Mouse (Mus musculus) small intestine, adult 2 months (tissue): ENCODE measurements around the gene Ak1. TPM values are rescaled to one million over a fixed set of nuclear protein-coding genes. Genes with fewer than 3 reads are reported as not detected.

Experiments
- H3K27ac ChIP-seq: fragments of 200-500 bp; 2 replicates; pipeline ENCODE4 v1.5.1; 2012; ENCODE audit warnings: low read depth, low read length, control low read depth, inconsistent platforms; ENCODE audit not compliant: insufficient read depth
- H3K27me3 ChIP-seq: fragments of 200-500 bp; 2 replicates; pipeline ENCODE4 v1.6.1; 2012; ENCODE audit warnings: mild to moderate bottlenecking, moderate library complexity, low read length, inconsistent platforms; ENCODE audit not compliant: control insufficient read depth, insufficient read depth
- H3K36me3 ChIP-seq: fragments of 200-500 bp; 2 replicates; pipeline ENCODE4 v1.6.1; 2012; ENCODE audit warnings: mild to moderate bottlenecking, low read length, control low read depth, inconsistent platforms; ENCODE audit not compliant: control insufficient read depth, insufficient read depth
- H3K4me1 ChIP-seq: fragments of 200-500 bp; 2 replicates; pipeline ENCODE4 v1.6.1; 2012; ENCODE audit warnings: low read length, inconsistent platforms, mixed read lengths; ENCODE audit not compliant: control insufficient read depth, insufficient read depth, insufficient read length
- H3K4me3 ChIP-seq: fragments of 200-500 bp; 2 replicates; pipeline ENCODE4 v1.5.1; 2012; ENCODE audit warnings: low read depth, mild to moderate bottlenecking, control low read depth, inconsistent platforms, low read length, moderate library complexity
- CTCF ChIP-seq: fragments of 200-500 bp; IDR thresholded peaks from 2 replicates; pipeline ENCODE4 v1.5.1; 2012; ENCODE audit warnings: low read depth, mild to moderate bottlenecking, control low read depth, inconsistent platforms, low read length, moderate library complexity, mixed read lengths; ENCODE audit not compliant: insufficient replicate concordance, insufficient read length; ENCODE audit errors: extremely low read depth
- POLR2A ChIP-seq: fragments of 200-500 bp; IDR thresholded peaks from 2 replicates; pipeline ENCODE4 v1.6.1; 2012; ENCODE audit warnings: low read depth, mild to moderate bottlenecking, control low read depth, inconsistent platforms, low read length, moderate library complexity
- WGBS: fragments of 180-500 bp; shearing (Covaris S2); methylation state at CpG from one replicate; pipeline ENCODE4 v1.1.7; 2018; 5-methylcytosine and 5-hydroxymethylcytosine counted together
- polyA plus RNA-seq: library from polyadenylated mRNA; depleted of rRNA; stranded (reverse); fragments of >200 nt; gene quantifications from 2 replicates; pipeline ENCODE4 v1.2.3, GENCODE M21; 2012

Ak1 gene
- polyA plus RNA-seq, 1 experiment: 3.4 TPM

DNA sequence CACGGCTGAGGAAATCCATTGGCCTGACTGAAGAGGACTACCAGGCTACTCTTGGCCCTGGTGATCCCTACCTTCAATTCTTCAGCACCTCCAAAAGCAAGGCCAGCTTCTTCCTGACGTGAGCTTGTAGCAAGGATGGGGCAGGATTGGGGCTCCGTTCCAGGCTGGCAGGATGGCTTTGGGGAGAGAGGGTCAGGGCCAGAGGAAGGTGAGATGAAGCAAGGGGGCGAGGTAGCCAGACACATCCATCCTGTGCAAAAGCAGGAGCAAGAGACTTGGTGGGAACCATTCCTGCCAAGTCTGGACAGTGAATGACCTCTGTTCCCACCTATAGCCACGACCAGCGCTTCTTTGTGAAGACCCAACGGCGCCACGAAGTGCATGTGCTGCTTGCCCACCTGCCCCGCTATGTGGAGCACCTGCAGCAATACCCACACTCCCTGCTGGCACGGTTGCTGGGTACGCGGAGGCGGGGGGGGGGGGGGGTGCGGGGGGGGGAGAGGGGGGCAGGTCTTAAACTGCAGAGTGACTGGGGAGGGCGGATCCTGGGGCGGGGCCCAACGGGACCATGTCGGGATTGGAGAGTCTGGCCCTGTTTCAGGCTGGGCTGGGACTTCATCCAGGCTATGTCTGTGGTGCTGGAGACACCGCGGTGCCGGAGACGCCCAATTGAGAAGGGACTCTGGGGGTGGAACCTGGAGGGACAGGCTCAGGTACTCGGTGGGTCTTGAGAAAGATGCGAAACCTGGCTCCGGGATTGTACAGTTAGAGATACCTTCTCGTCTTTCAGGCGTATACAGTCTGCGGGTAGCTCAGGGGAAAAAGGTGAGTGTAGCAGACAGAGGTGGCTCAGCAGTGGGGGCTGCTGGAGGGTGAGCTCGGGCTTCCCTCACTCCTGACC, 43.2 kb upstream of the Ak1 start:
- WGBS: 37% methylated on average over 28 of the region's 30 CpGs
- Histone ChIP-seq H3K36me3 (no peaks in the 10 kb centered on the region), H3K27ac (no peak overlapping the region), H3K27me3 (peaks cover 3% of the 10 kb centered on the region; the same call in 1 of the 2 replicates), H3K4me1 (peaks cover 9% of the 10 kb centered on the region), H3K4me3 (no peak overlapping the region)
- TF ChIP-seq POLR2A (no peak), CTCF (no peak)

DNA sequence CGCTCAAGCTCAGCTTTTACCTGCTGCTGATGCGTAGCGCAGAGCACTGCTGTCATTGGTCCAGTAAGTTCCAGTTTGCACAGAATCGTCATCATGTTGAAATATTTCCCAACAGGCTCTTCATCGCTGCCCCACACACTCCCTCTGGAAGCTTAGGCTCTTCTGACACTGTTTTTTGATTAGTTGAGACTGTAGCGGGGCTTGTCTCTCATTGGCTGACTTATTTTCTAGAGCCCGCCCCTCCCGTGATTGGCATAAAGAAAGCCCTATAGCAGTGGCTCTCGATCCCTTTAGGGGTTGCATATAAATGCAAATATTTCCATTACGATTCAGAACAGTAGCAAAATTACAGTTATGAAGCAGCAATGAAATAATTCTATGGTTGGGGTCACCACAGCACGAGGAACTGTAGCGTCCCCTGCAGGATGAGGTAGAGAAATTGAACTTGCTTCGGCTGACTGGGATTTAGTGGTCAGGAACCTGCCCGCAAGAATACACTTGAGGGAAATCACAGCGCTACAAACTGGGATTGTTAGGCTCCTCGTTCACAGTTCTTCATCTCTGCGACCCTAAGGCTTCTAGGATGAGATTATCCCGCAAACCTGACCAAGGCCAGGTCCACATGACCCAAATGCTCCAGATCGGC, 40.0 kb upstream of the Ak1 start:
- peaks cover 3% of the 10 kb centered on the region for H3K4me1 ChIP-seq
- no peak overlapping the region for H3K27ac ChIP-seq
- H3K27me3 ChIP-seq: peaks cover 3% of the 10 kb centered on the region; the same call in 1 of the 2 replicates
- 53% methylated on average over 19 of the region's 19 CpGs for WGBS
- no peak for TF ChIP-seq CTCF
- TF ChIP-seq POLR2A: no peak
- H3K36me3 ChIP-seq: no peaks in the 10 kb centered on the region
- no peak overlapping the region for H3K4me3 ChIP-seq

DNA sequence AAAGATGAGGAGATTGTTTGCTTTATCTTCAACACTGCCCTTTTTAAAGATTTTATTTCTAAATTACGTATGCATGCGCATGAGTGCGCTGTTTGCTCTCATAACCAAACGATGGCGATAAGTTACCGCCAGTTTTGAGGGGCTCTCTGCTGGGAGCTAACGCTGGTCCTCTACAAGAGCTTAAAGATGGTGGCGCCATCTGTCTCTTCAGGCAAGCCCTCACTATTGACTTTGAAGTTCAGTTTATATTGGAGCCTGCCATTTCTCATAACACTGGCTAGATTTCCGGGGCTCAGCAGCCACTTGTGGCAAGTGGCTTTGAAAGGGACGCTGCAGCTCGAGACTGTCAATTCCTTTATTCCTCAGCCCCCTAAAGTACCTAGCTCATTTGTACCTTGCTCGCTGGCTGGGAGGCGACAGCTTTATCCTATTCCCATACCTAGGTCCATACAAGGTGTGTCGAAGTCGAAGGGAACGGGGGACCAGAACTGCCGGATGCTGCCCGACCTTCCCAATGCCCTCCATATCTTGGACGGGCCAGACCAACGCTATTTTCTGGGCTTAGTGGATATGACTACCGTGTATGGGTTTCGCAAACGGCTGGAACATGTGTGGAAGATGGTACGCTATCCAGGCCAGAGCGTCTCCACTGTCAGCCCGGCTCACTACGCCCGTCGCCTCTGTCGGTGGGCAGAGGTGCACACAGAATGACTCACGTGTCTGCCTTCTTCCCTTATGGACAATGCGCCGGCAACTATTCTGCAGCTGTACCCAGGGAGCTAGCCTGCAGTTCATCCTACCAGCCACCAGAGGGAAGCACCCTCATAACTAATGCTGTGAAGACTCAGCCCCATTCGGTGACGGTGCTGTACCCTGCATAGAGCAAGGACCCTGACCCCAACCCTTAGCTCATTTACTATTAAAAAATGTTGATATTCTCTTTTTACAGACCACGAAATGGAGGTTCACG, 38.4 kb upstream of the Ak1 start:
- H3K4me3 ChIP-seq: peak overlapping the region; percentile 23; the same call in 1 of the 2 replicates
- TF ChIP-seq POLR2A (no peak; the same call in 1 of the 2 replicates), CTCF (peak; percentile 87; the same call in 1 of the 2 replicates)
- H3K4me1 ChIP-seq: peaks cover 9% of the 10 kb centered on the region
- peaks cover 3% of the 10 kb centered on the region; the same call in 1 of the 2 replicates for H3K27me3 ChIP-seq
- no peaks in the 10 kb centered on the region for H3K36me3 ChIP-seq
- no peak overlapping the region for H3K27ac ChIP-seq
- WGBS: 15% methylated on average over 37 of the region's 37 CpGs

DNA sequence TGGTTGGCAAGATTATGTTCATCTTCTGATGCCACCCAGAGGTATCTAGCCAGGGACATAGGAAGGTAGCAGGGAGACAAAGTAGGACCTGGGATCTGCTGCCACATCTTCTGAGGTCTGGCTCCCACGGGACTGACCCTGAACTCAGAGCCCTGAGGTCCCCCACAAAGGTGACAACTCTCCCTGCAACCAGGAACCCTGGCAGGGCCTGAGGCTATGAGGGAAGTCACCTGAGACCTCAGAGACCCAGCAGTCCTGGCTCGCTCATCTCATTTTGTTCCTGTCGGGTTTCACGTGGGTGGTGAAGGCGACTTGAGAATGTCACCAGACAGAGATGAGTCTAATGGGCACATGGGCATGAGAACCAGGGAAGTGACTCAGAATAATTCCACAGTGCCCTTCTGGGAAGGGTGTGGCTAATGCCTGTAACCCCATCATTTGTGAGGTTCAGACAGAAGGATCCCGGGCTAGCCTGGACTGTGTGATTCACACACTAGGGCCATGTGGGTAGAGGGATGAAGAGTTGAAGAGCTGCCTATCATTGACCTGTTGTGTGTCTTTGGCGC, 36.3 kb upstream of the Ak1 start:
- TF ChIP-seq POLR2A (no peak), CTCF (no peak)
- Histone ChIP-seq H3K36me3 (no peaks in the 10 kb centered on the region), H3K4me1 (peaks cover 10% of the 10 kb centered on the region), H3K4me3 (no peak overlapping the region), H3K27ac (no peak overlapping the region), H3K27me3 (no peaks in the 10 kb centered on the region)
- 86% methylated on average over 7 of the region's 7 CpGs for WGBS

DNA sequence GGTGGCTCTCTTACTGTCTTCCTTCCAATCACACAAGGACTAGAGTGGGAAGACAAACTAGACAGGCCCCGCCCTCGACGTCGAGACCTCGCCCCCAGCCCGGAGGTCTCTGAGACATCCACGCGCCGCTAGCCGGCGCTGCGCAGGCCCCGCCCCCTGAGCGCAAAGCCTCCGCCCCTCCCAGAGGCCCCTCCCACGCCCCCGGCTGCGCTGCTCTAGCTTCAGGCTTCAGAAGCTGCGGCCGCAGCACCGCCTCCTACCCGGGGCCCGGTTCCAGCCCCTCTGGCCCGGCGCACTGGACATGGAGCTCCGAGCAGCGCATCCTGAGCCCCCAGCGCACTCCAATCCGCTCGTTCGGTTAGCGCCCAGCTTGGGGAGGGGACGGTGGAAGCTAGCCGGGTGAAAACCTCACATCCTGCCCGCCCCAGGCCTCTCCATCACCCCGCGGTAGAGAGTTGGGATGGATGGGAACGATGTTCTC, 34.6 kb upstream of the Ak1 start, which contains the start of gene St6galnac4:
Gene St6galnac4, plus strand, starts transcription at position 225 of the 481 bp plus-strand sequence.
- H3K27me3 ChIP-seq: no peaks in the 10 kb centered on the region
- under 1% methylated on average over 38 of the region's 38 CpGs for WGBS
- peak within 1 kb of the TSS; percentile 67 for H3K27ac ChIP-seq
- TF ChIP-seq POLR2A: peak; percentile 69; the same call in 1 of the 2 replicates
- TF ChIP-seq CTCF: peak; percentile 36; the same call in 1 of the 2 replicates
- H3K4me1 ChIP-seq: peaks cover 10% of the 10 kb centered on the region
- H3K36me3 ChIP-seq: no peaks in the 10 kb centered on the region
- H3K4me3 ChIP-seq: peak within 1 kb of the TSS; percentile 89

DNA sequence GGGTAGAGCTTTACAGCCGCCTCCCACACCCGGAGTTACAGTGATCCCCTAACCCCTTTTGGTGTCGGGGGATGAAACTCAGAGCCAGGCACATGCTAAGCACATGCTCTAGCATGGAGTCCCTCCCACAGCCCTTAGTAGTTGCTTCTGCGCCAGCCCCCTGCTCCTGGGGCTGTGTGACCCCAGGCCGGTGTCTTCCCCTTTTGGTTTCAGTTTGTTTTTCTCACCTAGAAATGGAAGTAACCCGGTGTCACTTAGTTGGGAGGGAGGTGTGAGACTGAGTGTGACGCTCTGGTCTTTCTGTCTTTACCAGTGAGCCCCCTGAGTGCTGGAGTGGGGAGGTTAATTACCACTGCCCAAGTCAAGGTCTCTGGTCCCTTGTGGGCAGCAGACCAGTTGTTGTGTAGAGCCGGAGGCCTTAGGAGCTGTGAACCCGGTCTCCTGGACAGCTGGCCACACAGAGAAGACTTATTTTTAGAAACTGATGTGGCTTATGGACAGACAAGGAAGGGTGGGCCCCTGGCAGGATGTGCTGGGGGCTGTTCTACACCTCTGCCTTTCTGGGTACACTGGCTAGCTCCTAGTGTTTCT, 33.7 kb upstream of the Ak1 start:
- WGBS: 56% methylated on average over 9 of the region's 9 CpGs
- Histone ChIP-seq H3K36me3 (no peaks in the 10 kb centered on the region), H3K4me3 (peak overlapping the region; percentile 89), H3K4me1 (peaks cover 10% of the 10 kb centered on the region), H3K27ac (peak overlapping the region; percentile 67), H3K27me3 (no peaks in the 10 kb centered on the region)
- TF ChIP-seq CTCF: no peak
- TF ChIP-seq POLR2A: no peak; the same call in 1 of the 2 replicates
